ENCODE assay signal across 8 mouse cellular contexts in the genomic region with DNA sequence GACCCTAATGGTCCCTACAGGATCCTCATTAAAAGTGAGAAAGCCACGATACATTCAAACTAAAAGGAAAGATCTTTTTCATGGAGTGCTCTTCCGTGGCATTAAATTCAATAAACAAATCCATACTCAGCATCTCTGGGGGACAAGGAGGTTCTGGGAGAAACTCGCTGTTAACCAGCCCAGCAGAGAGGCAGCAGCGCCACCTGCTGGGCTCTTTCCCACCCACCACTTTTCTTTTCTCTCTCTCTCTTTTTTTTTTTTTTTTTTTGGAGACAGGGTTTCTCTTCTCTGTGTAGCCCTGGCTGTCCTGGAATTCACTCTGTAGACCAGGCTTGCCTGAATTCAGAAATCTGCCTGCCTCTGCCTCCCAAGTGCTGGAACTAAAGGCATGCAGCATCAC. TPM values are rescaled to one million over a fixed set of nuclear protein-coding genes. Genes with fewer than 3 reads are reported as not detected.
DNase-seq lines count a peak whose midpoint lies in the region; ATAC-seq and TF ChIP-seq lines count a peak whose summit lies in the region.

No protein-coding gene starts in this region.

- H3K4me2 ChIP-seq in heart, embryonic 11.5 days: no peak overlapping the region
- H3K4me2 ChIP-seq in hindbrain, postnatal 0 days (ENCODE audit: low read depth, low read length): no peak overlapping the region
- no peak overlapping the region for H3K4me2 ChIP-seq in lung, embryonic 14.5 days

- peaks cover 5% of the 10 kb centered on the region; the same call in 1 of the 2 replicates for H3K4me1 ChIP-seq in heart, embryonic 11.5 days (ENCODE audit: control insufficient read depth, insufficient read depth, low read length)
- peaks cover 11% of the 10 kb centered on the region for H3K4me1 ChIP-seq in hindbrain, postnatal 0 days (ENCODE audit: insufficient read depth, low read length)
- H3K4me1 ChIP-seq in lung, embryonic 14.5 days (ENCODE audit: insufficient read depth): no peaks in the 10 kb centered on the region; the same call in 1 of the 2 replicates

- no peak for ATAC-seq in heart, embryonic 11.5 days (replicated peaks; ENCODE audit: insufficient number of reproducible peaks, low FRiP score, low TSS enrichment)
- 0 out of 2 replicates have a peak, but pooled peaks have one; percentile 21 for ATAC-seq in hindbrain, postnatal 0 days
- 0 out of 2 replicates have a peak, but pooled peaks have one; percentile 15 for ATAC-seq in lung, embryonic 14.5 days (ENCODE audit: insufficient read depth)

- no peaks in the 10 kb centered on the region for H3K9me3 ChIP-seq in heart, embryonic 11.5 days (replicated peaks; ENCODE audit: control insufficient read depth, low read length)
- no peaks in the 10 kb centered on the region for H3K9me3 ChIP-seq in hindbrain, postnatal 0 days (ENCODE audit: low read length)
- no peaks in the 10 kb centered on the region for H3K9me3 ChIP-seq in lung, embryonic 14.5 days (ENCODE audit: low read depth, low read length)

- H3K4me3 ChIP-seq in heart, embryonic 11.5 days (ENCODE audit: low read depth, low read length): no peak overlapping the region
- no peak overlapping the region for H3K4me3 ChIP-seq in hindbrain, postnatal 0 days (ENCODE audit: low read length)
- no peak overlapping the region for H3K4me3 ChIP-seq in lung, embryonic 14.5 days (ENCODE audit: low read depth, low read length)

- peaks cover 12% of the 10 kb centered on the region; the same call in 1 of the 2 replicates for H3K36me3 ChIP-seq in heart, embryonic 11.5 days (ENCODE audit: control insufficient read depth, insufficient read depth, low read length)
- peaks cover 20% of the 10 kb centered on the region; the same call in 1 of the 2 replicates for H3K36me3 ChIP-seq in hindbrain, postnatal 0 days (ENCODE audit: insufficient read depth, low read length)
- H3K36me3 ChIP-seq in lung, embryonic 14.5 days (ENCODE audit: insufficient read depth): peaks cover 34% of the 10 kb centered on the region
- H3K36me3 ChIP-seq in splenic B cell, adult 2 months (ENCODE audit: control insufficient read depth, insufficient read depth, low read length, poor library complexity, severe bottlenecking): no peaks in the 10 kb centered on the region; the same call in none of the 2 replicates

- 5% methylated on average over 4 of the region's 4 CpGs for WGBS in heart, embryonic 11.5 days (ENCODE audit: insufficient replicate concordance)
- 3% methylated on average over 4 of the region's 4 CpGs for WGBS in hindbrain, postnatal 0 days
- WGBS in lung, embryonic 14.5 days: 1% methylated on average over 4 of the region's 4 CpGs

- peaks cover 13% of the 10 kb centered on the region for H3K27me3 ChIP-seq in heart, embryonic 11.5 days (ENCODE audit: control insufficient read depth, insufficient read depth, low read length)
- H3K27me3 ChIP-seq in hindbrain, postnatal 0 days (ENCODE audit: insufficient read depth, low read length): no peaks in the 10 kb centered on the region
- H3K27me3 ChIP-seq in lung, embryonic 14.5 days (ENCODE audit: insufficient read depth, low read length): peaks cover 14% of the 10 kb centered on the region
- H3K27me3 ChIP-seq in splenic B cell, adult 2 months (ENCODE audit: control insufficient read depth, insufficient read depth, low read length, poor library complexity, severe bottlenecking): peaks cover 1% of the 10 kb centered on the region; the same call in 1 of the 2 replicates

- peak; percentile 89 for TF ChIP-seq CTCF in hindbrain, postnatal 0 days (IDR thresholded peaks at IDR 0.05; ENCODE audit: low read depth)
- peak; percentile 88 for TF ChIP-seq CTCF in lung, embryonic 14.5 days (IDR thresholded peaks at IDR 0.05; ENCODE audit: low read depth)

- H3K9ac ChIP-seq in heart, embryonic 11.5 days (ENCODE audit: low read depth, low read length): no peak overlapping the region
- no peak overlapping the region for H3K9ac ChIP-seq in hindbrain, postnatal 0 days (replicated peaks; ENCODE audit: low read length)
- H3K9ac ChIP-seq in lung, embryonic 14.5 days: no peak overlapping the region

- DNase-seq in heart, adult 18-20 months: peak; percentile 30 to 60
- peak; percentile 54 for DNase-seq in thymus, postnatal 0 days (ENCODE audit: low spot score)
- DNase-seq in thymus, adult 18-20 months: no peak
- DNase-seq in cerebellum, postnatal 10 days: peak; percentile 86 to 90
- DNase-seq in hindbrain, postnatal 0 days (ENCODE audit: low spot score): peak; percentile 92
- DNase-seq in lung, embryonic 14.5 days: peak; percentile 92
- DNase-seq in splenic B cell, adult 2 months (ENCODE audit: low read depth, low spot score): peak; percentile 67

- no peak overlapping the region for H3K27ac ChIP-seq in heart, embryonic 11.5 days (ENCODE audit: low read depth, low read length)
- H3K27ac ChIP-seq in hindbrain, postnatal 0 days: no peak overlapping the region
- no peak overlapping the region for H3K27ac ChIP-seq in lung, embryonic 14.5 days (ENCODE audit: low read depth)

RNA-seq across cellular contexts. Expression of a gene that starts 18.4 kb away (rescaled TPM):
- 10 to 100 TPM; 11.0 to 14.0 TPM for total RNA-seq in heart, adult 18-20 months (2021)
- 57.1 and 60.7 TPM in 2 replicates for polyA plus RNA-seq in heart, embryonic 11.5 days (2014; fragmentation: Nextera tagmentation; extraction: Ambion mirVana)
- polyA plus RNA-seq in thymus, postnatal 0 days (2015; fragmentation: Nextera tagmentation; extraction: Ambion mirVana): 76.4 and 76.7 TPM in 2 replicates
- total RNA-seq in hindbrain, postnatal 0 days (2014; rRNA removed): 4.0 and 9.0 TPM in 2 replicates
- polyA plus RNA-seq in hindbrain, postnatal 0 days (2015; fragmentation: Nextera tagmentation; extraction: Ambion mirVana): 31.2 and 39.0 TPM in 2 replicates
- polyA plus RNA-seq in lung, embryonic 14.5 days (2014; fragmentation: Nextera tagmentation; extraction: Ambion mirVana): 59.0 and 59.5 TPM in 2 replicates

RNA-seq across cellular contexts. Expression of a gene that starts 18.4 kb away (rescaled TPM):
- under 1 TPM; 0.15 to 0.33 TPM for total RNA-seq in heart, adult 18-20 months (2021)
- 0.21 and 0.24 TPM in 2 replicates for polyA plus RNA-seq in heart, embryonic 11.5 days (2014; fragmentation: Nextera tagmentation; extraction: Ambion mirVana)
- polyA plus RNA-seq in thymus, postnatal 0 days (2015; fragmentation: Nextera tagmentation; extraction: Ambion mirVana): 0.12 and 0.18 TPM in 2 replicates
- 4.8 and 7.0 TPM in 2 replicates for total RNA-seq in hindbrain, postnatal 0 days (2014; rRNA removed)
- polyA plus RNA-seq in hindbrain, postnatal 0 days (2015; fragmentation: Nextera tagmentation; extraction: Ambion mirVana): 4.1 and 6.3 TPM in 2 replicates
- polyA plus RNA-seq in lung, embryonic 14.5 days (2014; fragmentation: Nextera tagmentation; extraction: Ambion mirVana): 0.11 and 0.41 TPM in 2 replicates

RNA-seq across cellular contexts. Expression of a gene that starts 25.5 kb away (rescaled TPM):
- total RNA-seq in heart, adult 18-20 months (2021): 10 to 100 TPM in 1 of 2 experiments, 1 to 10 TPM in 1; 8.2 to 13.8 TPM
- polyA plus RNA-seq in heart, embryonic 11.5 days (2014; fragmentation: Nextera tagmentation; extraction: Ambion mirVana): 6.3 and 6.4 TPM in 2 replicates
- polyA plus RNA-seq in thymus, postnatal 0 days (2015; fragmentation: Nextera tagmentation; extraction: Ambion mirVana): 9.4 and 10.2 TPM in 2 replicates
- 7.1 and 7.3 TPM in 2 replicates for total RNA-seq in hindbrain, postnatal 0 days (2014; rRNA removed)
- 2.5 and 3.1 TPM in 2 replicates for polyA plus RNA-seq in hindbrain, postnatal 0 days (2015; fragmentation: Nextera tagmentation; extraction: Ambion mirVana)
- 12.8 and 13.1 TPM in 2 replicates for polyA plus RNA-seq in lung, embryonic 14.5 days (2014; fragmentation: Nextera tagmentation; extraction: Ambion mirVana)

RNA-seq across cellular contexts. Expression of a gene that starts 39.5 kb away (rescaled TPM):
- total RNA-seq in heart, adult 18-20 months (2021): 10 to 100 TPM; 18.8 to 19.4 TPM
- 109 and 113 TPM in 2 replicates for polyA plus RNA-seq in heart, embryonic 11.5 days (2014; fragmentation: Nextera tagmentation; extraction: Ambion mirVana)
- 136 and 155 TPM in 2 replicates for polyA plus RNA-seq in thymus, postnatal 0 days (2015; fragmentation: Nextera tagmentation; extraction: Ambion mirVana)
- 18.7 and 33.0 TPM in 2 replicates for total RNA-seq in hindbrain, postnatal 0 days (2014; rRNA removed)
- 79.7 and 87.9 TPM in 2 replicates for polyA plus RNA-seq in hindbrain, postnatal 0 days (2015; fragmentation: Nextera tagmentation; extraction: Ambion mirVana)
- 164 and 166 TPM in 2 replicates for polyA plus RNA-seq in lung, embryonic 14.5 days (2014; fragmentation: Nextera tagmentation; extraction: Ambion mirVana)

Comparison
In these comparisons a context has a peak if more than half of its experiments do, and no peak if none do; other contexts are left out.
1. DNase-seq: peak in heart, adult 18-20 months (2 of 2), thymus, postnatal 0 days (single experiment), cerebellum, postnatal 10 days (2 of 2), hindbrain, postnatal 0 days (single experiment), lung, embryonic 14.5 days (single experiment) and splenic B cell, adult 2 months (single experiment); none in thymus, adult 18-20 months (0 of 2).